Mouse (Mus musculus) retina, adult 2 months (tissue): ENCODE results near the gene Haus2.
"Not testable (repeated sequence)": the region's sequence is repeated elsewhere in the genome, so short reads cannot be mapped to it uniquely, and the experiment has no call there.

Source experiments
- DNase-seq: peaks from one replicate; pipeline ENCODE4 v3.0.0-alpha.2; 2012; ENCODE audit warnings: low read depth, low spot score

Gene Haus2

DNA sequence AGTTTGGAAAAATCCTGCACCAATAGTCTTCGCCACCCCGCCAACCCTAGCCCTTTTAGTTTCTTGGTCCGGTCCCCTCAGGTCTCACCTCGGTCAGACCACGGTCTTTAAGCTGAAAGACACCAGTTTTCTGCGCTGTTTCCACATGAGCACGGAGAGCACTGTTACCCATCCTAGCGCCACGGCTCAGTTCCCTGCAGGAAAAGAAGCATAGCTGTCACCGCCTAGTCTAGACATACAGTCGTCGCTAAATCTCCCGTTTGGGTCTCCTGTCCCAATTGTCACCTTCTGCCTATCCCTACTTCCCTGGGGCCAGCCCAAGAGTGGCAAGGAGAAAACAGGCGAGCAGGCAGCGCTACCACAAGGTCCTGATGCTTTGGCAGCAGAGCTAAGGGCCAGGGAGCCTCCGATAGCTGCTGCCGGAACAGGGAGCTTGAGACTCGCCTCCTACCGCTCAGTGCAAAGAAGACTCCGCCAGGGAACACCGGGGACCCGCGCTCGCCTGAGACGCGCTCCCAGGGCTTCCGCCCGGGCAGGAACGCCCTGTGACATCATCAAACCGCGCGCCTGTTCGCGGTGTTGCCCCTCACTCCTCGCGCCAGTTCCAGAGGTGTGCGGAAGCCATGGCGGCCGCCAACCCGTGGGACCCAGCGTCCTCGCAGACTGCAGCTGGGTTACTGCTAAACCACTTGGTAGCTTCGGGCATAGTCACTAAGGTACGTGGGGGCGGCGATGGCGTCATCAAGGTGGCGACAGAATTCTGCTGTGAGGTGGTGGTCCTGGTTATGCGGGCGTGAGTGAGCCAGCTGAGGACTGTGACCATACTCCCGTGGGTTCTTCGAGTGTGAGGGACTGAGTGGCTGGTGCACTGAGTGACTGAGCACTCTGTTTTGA is at the start of gene Haus2, which contains the start of gene Lrrc57:
Gene Haus2 (plus strand): TSS at position 554 of the 894 bp plus-strand sequence.
Gene Lrrc57 (minus strand): TSS at position 691 of the 894 bp plus-strand sequence.
- DNase-seq: peak; percentile 73

GRCm38 (mm10) chr2:120561524-120561923 is 47.7 kb upstream of the Haus2 start:
- DNase-seq: no peak

DNA sequence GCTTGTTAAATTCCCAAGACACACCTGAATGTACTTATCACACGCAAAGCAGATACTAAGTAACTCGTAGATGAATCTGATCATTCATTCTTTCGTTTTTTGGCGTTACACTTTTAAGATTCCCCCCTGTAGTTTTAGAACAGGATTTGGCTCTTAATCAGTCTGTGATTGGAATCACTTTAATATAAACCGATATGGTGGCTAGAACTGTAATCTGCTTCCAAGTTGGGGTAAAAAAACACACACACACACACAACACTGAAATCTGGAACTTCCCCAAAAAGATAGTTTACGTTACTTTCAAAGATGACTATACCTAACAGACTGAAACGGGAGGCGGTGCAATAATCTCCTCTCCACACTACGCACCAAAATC is 46.3 kb upstream of the Haus2 start:
- no peak for DNase-seq

DNA sequence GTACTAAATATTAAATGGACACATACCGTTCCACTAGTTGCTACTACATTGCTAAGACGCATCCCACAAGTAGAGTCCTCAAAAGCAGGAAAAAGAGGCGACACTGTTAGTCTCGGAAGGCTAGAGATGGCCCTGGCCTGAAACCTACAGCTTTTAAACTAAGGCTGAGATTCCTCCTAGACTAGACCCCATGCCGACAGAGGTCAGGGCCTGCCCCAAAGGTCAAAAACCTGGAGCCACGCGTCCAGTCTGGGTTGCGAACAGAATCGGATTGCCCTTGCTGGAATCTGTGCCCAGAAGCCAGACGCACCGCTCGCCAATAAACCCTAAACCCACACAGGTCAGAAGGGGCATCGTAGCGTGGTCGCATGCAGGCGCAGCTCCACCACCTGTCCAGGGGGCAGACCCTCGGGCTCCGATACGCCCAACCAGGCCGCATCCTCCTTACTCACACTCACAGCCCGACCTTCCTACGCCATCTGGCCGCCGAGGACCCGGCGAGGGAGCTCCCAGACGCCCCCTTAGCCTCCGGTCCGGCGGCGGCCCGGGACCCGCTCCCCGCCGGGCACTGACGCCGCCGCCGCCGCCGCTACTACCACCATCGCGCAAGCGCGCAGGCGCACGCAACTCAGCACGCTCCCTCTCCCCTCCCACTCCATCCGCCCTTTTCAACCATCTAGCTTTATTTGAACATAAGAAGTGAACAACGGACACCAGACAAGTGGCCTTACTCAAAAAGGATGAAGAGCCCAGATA is 45.8 kb upstream of the Haus2 start, which contains the start of gene Zfp106:
Gene Zfp106 (minus strand): TSS at position 609 of the 756 bp plus-strand sequence.
- peak; percentile 74 for DNase-seq

GRCm38 (mm10) chr2:120564548-120565188 is 44.5 kb upstream of the Haus2 start:
- DNase-seq: not testable (repeated sequence)

DNA sequence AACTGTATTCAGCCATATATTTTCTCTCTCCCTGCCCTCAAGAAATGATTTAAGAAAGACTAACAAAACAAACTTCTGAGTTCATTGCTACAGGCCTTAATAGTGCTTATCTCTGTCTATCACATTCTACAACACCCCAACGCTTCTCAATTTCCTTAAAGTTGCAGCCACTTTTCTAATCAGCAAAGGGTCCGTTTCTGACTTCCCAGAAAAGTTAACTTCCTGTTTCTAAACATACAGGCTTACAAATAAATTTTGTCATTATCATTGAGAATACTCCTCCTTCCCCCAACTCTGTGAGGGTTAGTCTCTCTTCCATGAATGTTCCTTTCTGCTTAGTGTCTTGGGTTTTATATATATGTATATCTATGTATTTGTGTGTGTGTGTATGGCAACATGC is 43.8 kb upstream of the Haus2 start:
- DNase-seq: no peak

GRCm38 (mm10) chr2:120566886-120567797 is 42.0 kb upstream of the Haus2 start, which contains the start of gene Snap23:
TSS of gene Snap23 (plus strand) at chr2:120567671.
- peak; percentile 92 for DNase-seq

- DNase-seq: no peak
These were observed 41.3 kb upstream of the Haus2 start for GRCm38 (mm10) chr2:120567798-120568320.

GRCm38 (mm10) chr2:120571081-120571480 is 38.1 kb upstream of the Haus2 start:
- no peak for DNase-seq

DNA sequence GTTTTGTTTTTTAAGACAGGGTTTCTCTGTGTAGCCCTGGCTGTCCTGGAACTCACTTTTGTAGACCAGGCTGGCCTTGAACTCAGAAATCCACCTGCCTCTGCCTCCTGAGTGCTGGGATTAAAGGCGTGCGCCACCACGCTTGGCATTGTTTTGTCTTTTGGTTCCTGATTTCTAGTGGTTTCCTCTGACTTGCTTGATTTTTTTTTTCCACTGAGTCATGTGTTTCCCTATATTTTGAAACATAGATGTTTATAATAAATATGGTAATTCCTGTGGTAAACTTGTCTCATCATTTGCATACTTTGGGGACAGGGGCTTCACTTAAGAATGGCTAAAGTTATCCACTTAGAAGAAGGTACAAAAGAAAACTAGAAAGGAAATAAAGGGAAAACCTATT is 37.0 kb upstream of the Haus2 start:
- not testable (repeated sequence) for DNase-seq

DNA sequence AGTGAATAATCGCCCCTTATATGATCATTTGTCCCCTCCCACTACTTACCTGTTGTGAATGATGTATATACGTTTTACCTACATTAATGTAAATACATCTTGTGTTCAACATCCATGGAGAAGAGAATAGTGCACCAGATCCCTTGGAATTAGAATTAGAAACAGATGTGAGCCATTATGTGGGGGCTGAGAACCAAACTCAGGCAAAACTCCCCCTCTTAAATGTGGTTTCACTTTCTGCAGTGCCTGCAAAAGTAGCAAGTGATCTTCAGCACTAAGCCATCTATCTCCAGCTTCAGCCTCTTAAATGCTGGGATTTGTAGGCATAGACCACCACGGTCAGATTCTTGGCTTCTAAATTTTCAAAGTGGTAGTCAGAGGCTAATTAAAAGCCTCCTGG is 34.1 kb upstream of the Haus2 start:
- no peak for DNase-seq

DNA sequence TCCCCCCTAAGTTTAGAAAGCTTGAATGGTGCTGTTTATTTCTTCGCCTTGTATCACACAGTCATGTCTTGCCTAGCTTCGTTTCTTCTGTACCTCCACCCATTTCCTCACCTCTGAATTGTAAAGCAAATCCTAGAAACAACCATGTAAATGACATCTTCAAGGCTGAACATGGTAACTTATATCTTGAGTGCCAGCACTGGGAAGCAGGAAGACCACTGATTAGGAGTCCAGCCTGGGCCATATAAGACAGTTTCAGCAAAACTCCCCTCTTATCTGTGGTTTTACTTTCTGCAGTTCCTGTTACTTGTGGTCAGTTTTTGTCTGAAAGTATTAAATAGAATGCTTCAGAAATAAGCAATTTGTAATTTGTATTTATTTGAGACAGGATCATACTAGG is 33.2 kb upstream of the Haus2 start:
- no peak for DNase-seq

GRCm38 (mm10) chr2:120577799-120578198 is 31.4 kb upstream of the Haus2 start:
- no peak for DNase-seq

DNA sequence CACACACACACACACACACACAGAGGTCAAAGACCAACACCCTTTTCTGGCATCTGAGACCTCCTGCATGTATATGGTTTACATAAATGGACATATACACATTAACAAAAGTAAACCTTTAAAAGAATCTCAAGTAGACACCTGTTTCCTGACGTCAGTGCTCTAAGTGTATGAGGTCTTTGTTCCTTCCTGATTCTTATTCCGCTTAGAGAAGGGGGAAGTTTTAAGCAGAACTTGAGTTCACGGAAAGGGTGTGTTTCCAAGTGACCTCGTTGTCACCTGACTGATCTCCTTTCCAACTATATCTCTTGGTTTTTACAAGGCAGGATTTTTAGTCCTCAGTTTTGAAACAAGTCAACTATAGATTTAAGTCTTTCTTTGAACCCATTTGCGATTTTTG is 30.9 kb upstream of the Haus2 start:
- no peak for DNase-seq

DNA sequence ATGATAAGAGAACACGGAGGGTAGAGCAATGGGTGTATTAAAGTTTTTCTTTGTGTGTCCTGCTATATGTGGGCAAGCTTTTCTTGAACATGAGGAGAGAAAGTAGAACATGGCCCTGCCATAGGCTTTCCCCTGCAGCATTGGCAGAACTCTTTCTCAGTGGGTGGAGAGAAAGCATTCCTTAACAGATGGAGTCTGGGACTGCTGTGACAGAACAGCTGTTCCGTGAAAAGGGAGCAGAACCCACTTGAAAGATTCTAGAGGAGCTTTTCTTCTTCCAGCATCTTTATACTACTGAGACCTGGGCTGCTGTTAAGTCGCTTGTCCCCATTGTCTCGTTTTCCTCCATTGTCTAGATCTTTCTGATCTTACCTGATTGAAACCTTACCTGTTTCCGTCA is 19.4 kb upstream of the Haus2 start:
- no peak for DNase-seq

GRCm38 (mm10) chr2:120592227-120592626 is 17.0 kb upstream of the Haus2 start:
- no peak for DNase-seq

- DNase-seq: no peak
These were observed 11.4 kb upstream of the Haus2 start for GRCm38 (mm10) chr2:120597734-120598133.

GRCm38 (mm10) chr2:120599506-120599905 is 9.7 kb upstream of the Haus2 start:
- DNase-seq: no peak

DNA sequence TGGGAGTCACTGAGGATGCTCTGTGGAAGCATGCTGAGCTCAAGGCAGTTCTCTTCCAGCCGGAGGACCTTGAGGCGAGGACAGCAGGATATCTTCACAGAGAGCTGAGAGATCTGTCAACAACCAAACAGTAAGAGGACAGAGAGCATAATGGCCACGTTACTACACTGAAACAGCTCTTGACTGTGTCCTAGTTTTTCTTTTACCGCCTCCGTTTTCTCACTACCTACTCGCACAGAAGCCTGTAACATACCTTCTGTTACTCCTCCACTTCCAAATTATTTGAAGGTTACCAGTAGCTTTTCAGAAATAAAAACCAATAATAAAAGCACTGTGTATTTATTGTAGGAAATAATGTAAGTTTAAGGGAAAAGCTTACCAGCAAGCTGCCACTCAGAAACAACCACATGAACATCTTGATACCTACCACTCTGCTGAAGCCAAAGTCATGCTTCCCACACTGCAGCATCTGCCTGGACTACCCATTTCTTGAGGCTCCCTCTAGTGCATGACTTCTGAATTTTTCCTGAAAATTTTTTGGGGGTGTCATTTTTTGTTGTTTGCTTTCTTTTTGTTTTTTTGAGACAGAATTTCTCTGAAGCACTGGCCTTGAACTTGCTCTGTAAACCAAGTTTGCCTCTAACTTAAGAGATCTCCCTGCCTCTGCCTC is 3.0 kb upstream of the Haus2 start:
- no peak for DNase-seq
